18 mouse cellular contexts compared by ENCODE assay signal in genomic region chr8:122899085-122899484, GRCm38 (mm10). TPM values are rescaled to one million over a fixed set of nuclear protein-coding genes. Genes with fewer than 3 reads are reported as not detected.
DNase-seq lines count a peak whose midpoint lies in the region; ATAC-seq and TF ChIP-seq lines count a peak whose summit lies in the region.
"Had no signal": no experiment of that assay in that cellular context is flagged by ENCODE, and none has a peak within 500 bp of the region (broad histone marks: within the 10 kb centered on the region; RNA-seq: fewer than 3 reads in every experiment).

No protein-coding gene starts in this region.

- H3K4me1 ChIP-seq in heart, embryonic 15.5 days (replicated peaks): peaks cover 24% of the 10 kb centered on the region
- H3K4me1 ChIP-seq in intestine, postnatal 0 days (replicated peaks; ENCODE audit: control insufficient read depth, insufficient read depth, low read length): no peaks in the 10 kb centered on the region
- no peaks in the 10 kb centered on the region for H3K4me1 ChIP-seq in intestine, embryonic 15.5 days (replicated peaks)
- H3K4me1 ChIP-seq in lung, postnatal 0 days (ENCODE audit: insufficient read depth, low read depth, low read length): no peaks in the 10 kb centered on the region
- H3K4me1 ChIP-seq: embryonic facial prominence, embryonic 13.5 days; forebrain, embryonic 12.5 days; hindbrain, embryonic 12.5 days had no signal

- DNase-seq in heart, adult 11 months: no peak
- DNase-seq in lung, postnatal 0 days (ENCODE audit: low spot score): no peak
- no peak for DNase-seq in lung, postnatal 14 days
- DNase-seq: adrenal gland, adult 2 months; adrenal gland, postnatal 25 days; cerebellum, adult 9-11 months; cerebellum, postnatal 36 days; gastrocnemius, postnatal 10 days; heart, postnatal 4 days had no signal

- H3K9ac ChIP-seq in heart, embryonic 15.5 days: no peak overlapping the region
- H3K9ac ChIP-seq in intestine, postnatal 0 days (ENCODE audit: low read depth, low read length): no peak overlapping the region
- H3K9ac ChIP-seq in intestine, embryonic 15.5 days: no peak overlapping the region
- H3K9ac ChIP-seq in lung, postnatal 0 days (replicated peaks; ENCODE audit: low read depth): no peak overlapping the region
- H3K9ac ChIP-seq: forebrain, embryonic 12.5 days; hindbrain, embryonic 12.5 days had no signal

- TF ChIP-seq EP300 in lung, postnatal 0 days (IDR thresholded peaks at IDR 0.05): no peak

- no peaks in the 10 kb centered on the region for H3K9me3 ChIP-seq in heart, embryonic 15.5 days (replicated peaks)
- H3K9me3 ChIP-seq in intestine, postnatal 0 days (ENCODE audit: control insufficient read depth): no peaks in the 10 kb centered on the region
- no peaks in the 10 kb centered on the region for H3K9me3 ChIP-seq in intestine, embryonic 15.5 days
- no peaks in the 10 kb centered on the region for H3K9me3 ChIP-seq in lung, postnatal 0 days (ENCODE audit: low read length)
- H3K9me3 ChIP-seq: embryonic facial prominence, embryonic 13.5 days; forebrain, embryonic 12.5 days; heart, embryonic 10.5 days; hindbrain, embryonic 12.5 days had no signal

- TF ChIP-seq CTCF in intestine, postnatal 0 days (IDR thresholded peaks at IDR 0.05; ENCODE audit: low read depth): peak; percentile 23
- TF ChIP-seq CTCF in lung, postnatal 0 days (IDR thresholded peaks at IDR 0.05): peak; percentile 23; the same call in 1 of the 2 replicates

- H3K4me3 ChIP-seq in heart, embryonic 15.5 days: no peak overlapping the region
- H3K4me3 ChIP-seq in intestine, postnatal 0 days (ENCODE audit: low read depth, low read length): no peak overlapping the region
- no peak overlapping the region for H3K4me3 ChIP-seq in intestine, embryonic 15.5 days (replicated peaks)
- H3K4me3 ChIP-seq in lung, postnatal 0 days (ENCODE audit: low read depth, low read length): no peak overlapping the region
- H3K4me3 ChIP-seq: embryonic facial prominence, embryonic 13.5 days; forebrain, embryonic 12.5 days; heart, embryonic 10.5 days; hindbrain, embryonic 12.5 days had no signal

- peaks cover 34% of the 10 kb centered on the region for H3K36me3 ChIP-seq in heart, embryonic 15.5 days
- peaks cover 58% of the 10 kb centered on the region for H3K36me3 ChIP-seq in intestine, postnatal 0 days (ENCODE audit: control insufficient read depth, insufficient read depth)
- H3K36me3 ChIP-seq in intestine, embryonic 15.5 days: peaks cover 37% of the 10 kb centered on the region
- H3K36me3 ChIP-seq in lung, postnatal 0 days (ENCODE audit: insufficient read depth, low read length): peaks cover 46% of the 10 kb centered on the region; the same call in 1 of the 2 replicates

- WGBS in heart, embryonic 15.5 days: 45% methylated on average over 5 of the region's 5 CpGs
- WGBS in intestine, postnatal 0 days: 76% methylated on average over 5 of the region's 5 CpGs
- 83% methylated on average over 5 of the region's 5 CpGs for WGBS in intestine, embryonic 15.5 days
- WGBS in lung, postnatal 0 days: 58% methylated on average over 5 of the region's 5 CpGs

- no peak overlapping the region for H3K27ac ChIP-seq in heart, embryonic 15.5 days
- no peak overlapping the region for H3K27ac ChIP-seq in intestine, postnatal 0 days (ENCODE audit: low read depth, low read length)
- H3K27ac ChIP-seq in intestine, embryonic 15.5 days: no peak overlapping the region
- H3K27ac ChIP-seq in lung, postnatal 0 days (ENCODE audit: low read length): no peak overlapping the region
- H3K27ac ChIP-seq: embryonic facial prominence, embryonic 13.5 days; forebrain, embryonic 12.5 days; heart, embryonic 10.5 days; hindbrain, embryonic 12.5 days had no signal

- ATAC-seq in heart, embryonic 15.5 days (replicated peaks; ENCODE audit: insufficient number of reproducible peaks, insufficient read depth, low FRiP score, low read depth): peak; percentile 59
- no peak for ATAC-seq in intestine, postnatal 0 days
- ATAC-seq in intestine, embryonic 15.5 days: no peak
- ATAC-seq in lung, postnatal 0 days: no peak
- ATAC-seq: forebrain, embryonic 16.5 days; intestine, embryonic 16.5 days had no signal

- no peak overlapping the region for H3K4me2 ChIP-seq in heart, embryonic 15.5 days
- no peak overlapping the region for H3K4me2 ChIP-seq in intestine, postnatal 0 days (replicated peaks; ENCODE audit: low read depth)
- H3K4me2 ChIP-seq in intestine, embryonic 15.5 days (replicated peaks): no peak overlapping the region
- no peak overlapping the region for H3K4me2 ChIP-seq in lung, postnatal 0 days (replicated peaks; ENCODE audit: low read depth, low read length)
- H3K4me2 ChIP-seq: embryonic facial prominence, embryonic 13.5 days; forebrain, embryonic 12.5 days; hindbrain, embryonic 12.5 days had no signal

- H3K27me3 ChIP-seq in heart, embryonic 15.5 days: no peaks in the 10 kb centered on the region
- no peaks in the 10 kb centered on the region for H3K27me3 ChIP-seq in intestine, postnatal 0 days (replicated peaks; ENCODE audit: control insufficient read depth, insufficient read depth, low read length)
- no peaks in the 10 kb centered on the region for H3K27me3 ChIP-seq in intestine, embryonic 15.5 days (replicated peaks)
- no peaks in the 10 kb centered on the region for H3K27me3 ChIP-seq in lung, postnatal 0 days (replicated peaks; ENCODE audit: insufficient read depth, low read length)
- H3K27me3 ChIP-seq: embryonic facial prominence, embryonic 13.5 days; forebrain, embryonic 12.5 days; hindbrain, embryonic 12.5 days had no signal

RNA-seq across cellular contexts. Expression of gene Cdh15, which starts 51.3 kb away (rescaled TPM):
- polyA plus RNA-seq in heart, embryonic 15.5 days (2015; fragmentation: Nextera tagmentation; extraction: Ambion mirVana): 0.11 and 0.28 TPM in 2 replicates
- 0.04 and 0.07 TPM in 2 replicates for polyA plus RNA-seq in intestine, postnatal 0 days (2015; fragmentation: Nextera tagmentation; extraction: Ambion mirVana)
- 0.23 and 0.49 TPM in 2 replicates for polyA plus RNA-seq in intestine, embryonic 15.5 days (2015; fragmentation: Nextera tagmentation; extraction: Ambion mirVana)
- 0.10 TPM in 1 of 2 replicates, not detected in the other for polyA plus RNA-seq in lung, postnatal 0 days (2015; fragmentation: Nextera tagmentation; extraction: Ambion mirVana)
